Mouse (Mus musculus) thymus, postnatal 0 days (tissue): ENCODE measurements around the gene Egfem1. TPM values are rescaled to one million over a fixed set of nuclear protein-coding genes. Genes with fewer than 3 reads are reported as not detected.

Experiments used
- microRNA counts: library from miRNA; unstranded; fragments of <30 nt; microRNA quantifications from one replicate; lab custom pipeline; 2015
- microRNA-seq: library from miRNA; unstranded; fragments of <30 nt; microRNA quantifications from one replicate; pipeline ENCODE4, GENCODE M21; 2016; ENCODE audit warnings: borderline number of aligned reads
- polyA plus RNA-seq: library from polyadenylated mRNA; unstranded; fragments of >200 nt; fragmentation: Nextera tagmentation; extraction: Ambion mirVana; gene quantifications from 2 replicates; pipeline ENCODE4 v1.2.1, GENCODE M21; 2015

Gene Egfem1
- polyA plus RNA-seq, 1 experiment from 2014 or later, result not detected

MicroRNAs within 50 kb of the gene (microRNA counts, 519-probe panel; counts per million panel counts)
- microRNA mmu-miR-551b (lab: Ali Mortazavi, UCI), result 473 counts per million, percentile 71 among the panel's probes with 10 or more counts

Small RNA genes lying within 50 kb of the gene (microRNA-seq; reads per million reads assigned to microRNA genes)
- not detected for gene Mir21b
- gene Mir551b, result not detected

Other genes with a start within 250 kb of the Egfem1 start
- not detected in 2 replicates for gene Gm1527, start 189.4 kb upstream of the Egfem1 start, polyA plus RNA-seq